Mouse (Mus musculus) embryonic facial prominence, embryonic 11.5 days (tissue): ENCODE data around the gene Best2. TPM values are rescaled to one million over a fixed set of nuclear protein-coding genes. Genes with fewer than 3 reads are reported as not detected.

Source experiments
- ATAC-seq: fragments of 200-750 bp; cut with Nextera tagmentation; replicated peaks from 2 replicates; pipeline ENCODE4 v1.8.0; 2017; ENCODE audit warnings: low read depth; ENCODE audit not compliant: insufficient number of reproducible peaks, low FRiP score, low TSS enrichment
- DNase-seq: peaks from one replicate; pipeline ENCODE4 v3.0.0-alpha.2; 2015; ENCODE audit warnings: low spot score
- H3K27ac ChIP-seq: fragments of 300-500 bp; sonication (generic); replicated peaks from 2 replicates; pipeline ENCODE4 v1.5.1; 2014; ENCODE audit warnings: mild to moderate bottlenecking, low read depth, low read length, control low read depth
- H3K27me3 ChIP-seq: fragments of 300-500 bp; sonication (generic); 2 replicates; pipeline ENCODE4 v1.6.1; 2014; ENCODE audit warnings: mild to moderate bottlenecking, low read length, moderate library complexity, mixed read lengths; ENCODE audit not compliant: control insufficient read depth, insufficient read depth
- H3K36me3 ChIP-seq: fragments of 300-500 bp; sonication (generic); replicated peaks from 2 replicates; pipeline ENCODE4 v1.6.1; 2014; ENCODE audit warnings: low read depth, mild to moderate bottlenecking, low read length, moderate library complexity, mixed read lengths; ENCODE audit not compliant: control insufficient read depth, insufficient read depth
- H3K4me1 ChIP-seq: fragments of 300-500 bp; sonication (generic); 2 replicates; pipeline ENCODE4 v1.6.1; 2014; ENCODE audit warnings: low read length, mixed read lengths; ENCODE audit not compliant: control insufficient read depth, insufficient read depth
- H3K4me2 ChIP-seq: fragments of 300-500 bp; sonication (generic); 2 replicates; pipeline ENCODE4 v1.6.1; 2014; ENCODE audit warnings: low read depth, mild to moderate bottlenecking, control low read depth, low read length, moderate library complexity
- H3K4me3 ChIP-seq: fragments of 300-500 bp; sonication (generic); 2 replicates; pipeline ENCODE4 v1.5.1; 2014; ENCODE audit warnings: low read depth, low read length, control low read depth
- H3K9ac ChIP-seq: fragments of 300-500 bp; sonication (generic); replicated peaks from 2 replicates; pipeline ENCODE4 v1.6.1; 2014; ENCODE audit warnings: mild to moderate bottlenecking, control low read depth, low read length
- H3K9me3 ChIP-seq: fragments of 300-500 bp; sonication (generic); replicated peaks from 2 replicates; pipeline ENCODE4 v1.6.1; 2016; ENCODE audit warnings: mild to moderate bottlenecking, low read length, inconsistent platforms, mixed read lengths; ENCODE audit not compliant: control insufficient read depth
- WGBS: fragments of 180-500 bp; shearing (Covaris S2); extraction: QIAGEN DNeasy Blood & Tissue Kit; methylation state at CpG from one replicate; pipeline ENCODE4 v1.1.7; 2014; 5-methylcytosine and 5-hydroxymethylcytosine counted together
- polyA plus RNA-seq: library from polyadenylated mRNA; unstranded; fragments of >200 nt; fragmentation: Nextera tagmentation; extraction: Ambion mirVana; gene quantifications from 2 replicates; pipeline ENCODE4 v1.2.1, GENCODE M21; 2014

The Best2 gene
- polyA plus RNA-seq, 1 experiment from 2014 or later: not detected

DNA sequence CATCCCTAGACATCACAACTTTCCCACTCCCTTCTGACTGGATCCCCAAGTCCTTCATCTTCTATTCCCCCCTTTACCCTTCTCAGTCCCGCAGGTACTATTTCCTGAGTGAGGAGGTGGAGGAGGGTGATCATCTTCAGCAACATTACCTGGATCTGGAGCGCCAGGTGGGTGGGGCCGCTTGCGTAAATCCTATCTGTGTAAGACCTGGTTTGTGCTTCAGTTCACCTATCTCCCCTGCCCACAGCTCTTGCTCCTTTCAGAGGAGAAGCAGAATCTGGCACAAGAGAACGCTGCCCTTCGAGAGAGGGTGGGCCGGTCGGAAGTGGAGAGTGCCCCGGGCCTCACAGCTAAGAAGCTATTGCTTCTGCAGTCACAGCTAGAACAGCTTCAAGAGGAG, 20.0 kb downstream of the Best2 start:
- Histone ChIP-seq H3K4me2 (no peak overlapping the region), H3K36me3 (no peaks in the 10 kb centered on the region), H3K4me3 (no peak overlapping the region), H3K9ac (no peak overlapping the region), H3K27ac (no peak overlapping the region), H3K4me1 (no peaks in the 10 kb centered on the region), H3K27me3 (no peaks in the 10 kb centered on the region), H3K9me3 (no peaks in the 10 kb centered on the region)
- DNase-seq (no peak), ATAC-seq (no peak)
- WGBS: 87% methylated on average over 9 of the region's 9 CpGs

DNA sequence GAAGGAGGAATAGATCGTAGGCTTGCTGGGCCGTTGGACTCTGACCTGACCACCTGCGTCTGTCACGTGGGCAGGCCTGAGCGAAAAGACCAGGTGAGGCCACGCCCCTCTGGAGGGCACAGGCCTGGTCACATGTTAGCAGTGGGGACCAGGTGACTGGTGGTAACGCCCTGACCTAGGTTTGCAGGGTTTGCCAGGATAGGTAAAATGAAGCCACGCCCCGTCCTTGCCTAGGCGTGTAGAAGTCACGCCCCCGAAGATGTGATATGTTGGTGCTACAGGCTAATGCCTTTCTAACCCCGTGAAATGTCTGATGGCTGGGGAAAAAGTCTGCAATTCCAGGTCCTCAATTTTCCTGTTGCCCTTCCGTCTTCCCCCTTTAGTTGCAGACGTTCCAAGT, 23.5 kb downstream of the Best2 start:
- Histone ChIP-seq H3K9ac (peak overlapping the region; percentile 57), H3K9me3 (no peaks in the 10 kb centered on the region), H3K27ac (no peak overlapping the region), H3K4me2 (peak overlapping the region; percentile 64), H3K4me1 (no peaks in the 10 kb centered on the region), H3K4me3 (peak overlapping the region; percentile 48), H3K27me3 (no peaks in the 10 kb centered on the region), H3K36me3 (no peaks in the 10 kb centered on the region)
- DNase-seq (peak; percentile 69), ATAC-seq (no peak; the same call in 1 of the 2 replicates)
- under 1% methylated on average over 15 of the region's 15 CpGs for WGBS

DNA sequence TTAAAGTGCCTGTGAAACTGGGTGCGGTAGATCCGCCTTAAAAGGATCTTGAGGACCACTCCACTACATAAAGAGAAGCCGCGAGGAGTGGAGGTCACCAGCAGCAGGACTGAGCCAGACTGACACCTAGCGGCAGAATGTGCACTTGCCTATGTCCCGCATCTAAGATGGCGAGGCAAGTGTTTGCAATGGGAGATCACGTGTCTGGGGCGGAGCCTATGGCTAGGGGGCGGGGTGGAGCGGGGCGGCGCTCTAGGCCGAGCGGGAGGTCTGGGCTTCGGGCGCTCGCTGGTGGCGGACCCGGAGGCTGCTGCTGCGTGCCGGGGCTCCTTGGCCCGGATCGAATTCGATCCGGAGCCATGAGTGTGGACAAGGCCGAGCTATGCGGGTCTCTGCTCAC, 24.0 kb downstream of the Best2 start, which contains the start of gene Hook2:
Hook2 (plus strand) TSS at position 255 of the 400 bp plus-strand sequence.
- no peaks in the 10 kb centered on the region for H3K9me3 ChIP-seq
- WGBS: 0% methylated on average over 28 of the region's 28 CpGs
- peaks cover 3% of the 10 kb centered on the region for H3K4me1 ChIP-seq
- H3K9ac ChIP-seq: peak within 1 kb of the TSS; percentile 63
- peak within 1 kb of the TSS; percentile 48 for H3K4me3 ChIP-seq
- H3K27me3 ChIP-seq: no peaks in the 10 kb centered on the region
- DNase-seq (peak; percentile 99), ATAC-seq (peak; percentile 93)
- H3K36me3 ChIP-seq: no peaks in the 10 kb centered on the region
- H3K4me2 ChIP-seq: peak within 1 kb of the TSS; percentile 64
- H3K27ac ChIP-seq: no peak within 1 kb of the TSS

DNA sequence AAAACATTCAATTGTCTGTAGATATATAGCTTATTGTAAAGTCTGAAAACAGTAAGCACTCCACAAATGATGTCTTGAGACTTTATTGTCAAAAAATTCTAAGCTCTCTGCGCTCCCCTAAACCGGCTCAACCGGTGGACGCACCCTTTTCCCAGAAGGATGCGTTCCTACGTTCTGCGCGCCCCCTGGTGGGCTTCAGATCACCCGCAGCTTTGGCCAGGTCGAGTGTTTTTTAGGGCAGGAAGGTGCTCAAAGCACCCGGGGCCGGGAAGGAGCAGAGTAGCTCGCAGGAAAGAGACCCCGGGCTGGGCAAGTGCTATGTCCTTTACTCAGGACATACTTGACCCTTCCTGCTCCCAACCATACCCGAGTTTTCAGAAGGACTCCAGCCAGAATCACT, 24.5 kb downstream of the Best2 start:
- peak; percentile 58 for ATAC-seq
- Histone ChIP-seq H3K4me1 (peaks cover 7% of the 10 kb centered on the region), H3K36me3 (no peaks in the 10 kb centered on the region), H3K4me2 (peak overlapping the region; percentile 64), H3K27me3 (no peaks in the 10 kb centered on the region), H3K9ac (peak overlapping the region; percentile 63), H3K9me3 (no peaks in the 10 kb centered on the region), H3K27ac (no peak overlapping the region), H3K4me3 (peak overlapping the region; percentile 48)
- WGBS: under 1% methylated on average over 15 of the region's 15 CpGs
- peak; percentile 96 for DNase-seq

DNA sequence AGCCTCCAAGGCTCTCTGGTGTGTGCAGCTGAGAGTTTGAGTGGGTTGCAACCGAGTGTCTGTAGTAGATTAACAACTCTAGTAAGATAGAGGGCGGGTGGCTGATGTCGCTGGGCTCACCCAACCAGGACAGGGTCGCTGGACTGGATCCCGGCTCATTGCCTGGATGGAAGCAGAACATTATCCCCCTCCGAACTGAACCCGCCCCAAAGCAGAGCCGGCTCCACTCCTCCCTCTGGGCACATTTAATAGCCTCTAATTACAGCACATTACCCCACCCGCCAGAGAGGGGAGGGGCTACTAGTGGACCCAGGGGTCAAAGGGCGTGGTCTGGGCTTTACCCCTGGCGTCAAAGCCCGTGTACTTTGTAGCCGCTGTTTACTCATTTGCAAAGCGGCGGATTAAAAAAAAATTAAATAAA, 25.0 kb downstream of the Best2 start:
- no peaks in the 10 kb centered on the region for H3K27me3 ChIP-seq
- no peak for ATAC-seq
- H3K9ac ChIP-seq: no peak overlapping the region
- H3K4me1 ChIP-seq: peaks cover 11% of the 10 kb centered on the region
- no peaks in the 10 kb centered on the region for H3K9me3 ChIP-seq
- WGBS: 6% methylated on average over 15 of the region's 15 CpGs
- no peak for DNase-seq
- H3K4me2 ChIP-seq: peak overlapping the region; percentile 64
- H3K27ac ChIP-seq: no peak overlapping the region
- H3K4me3 ChIP-seq: no peak overlapping the region; the same call in 1 of the 2 replicates
- no peaks in the 10 kb centered on the region for H3K36me3 ChIP-seq

DNA sequence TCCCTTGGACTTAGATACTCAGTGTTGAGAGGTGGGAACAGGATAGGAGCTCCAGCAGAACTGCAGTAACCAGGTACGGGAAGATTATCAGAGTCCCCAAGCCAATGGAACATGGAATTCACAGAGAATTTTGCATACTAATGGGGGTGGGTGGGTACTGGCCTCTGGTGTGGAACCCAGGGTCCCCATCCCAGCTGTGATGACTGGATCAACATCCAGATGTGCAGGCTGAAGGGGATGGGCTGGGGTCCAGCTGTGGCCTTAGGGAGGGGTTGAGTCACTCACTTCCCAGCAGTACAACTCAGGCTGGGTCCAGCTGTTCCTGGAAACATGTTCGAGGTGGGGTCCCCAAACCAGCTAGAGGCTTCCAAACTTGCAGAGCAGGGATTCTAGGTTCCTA, 26.4 kb downstream of the Best2 start:
- Histone ChIP-seq H3K27me3 (no peaks in the 10 kb centered on the region), H3K9ac (no peak overlapping the region), H3K27ac (no peak overlapping the region), H3K4me1 (peaks cover 11% of the 10 kb centered on the region), H3K36me3 (no peaks in the 10 kb centered on the region), H3K9me3 (no peaks in the 10 kb centered on the region), H3K4me3 (no peak overlapping the region), H3K4me2 (no peak overlapping the region)
- 79% methylated on average over 2 of the region's 2 CpGs for WGBS
- no peak for DNase-seq
- no peak for ATAC-seq

DNA sequence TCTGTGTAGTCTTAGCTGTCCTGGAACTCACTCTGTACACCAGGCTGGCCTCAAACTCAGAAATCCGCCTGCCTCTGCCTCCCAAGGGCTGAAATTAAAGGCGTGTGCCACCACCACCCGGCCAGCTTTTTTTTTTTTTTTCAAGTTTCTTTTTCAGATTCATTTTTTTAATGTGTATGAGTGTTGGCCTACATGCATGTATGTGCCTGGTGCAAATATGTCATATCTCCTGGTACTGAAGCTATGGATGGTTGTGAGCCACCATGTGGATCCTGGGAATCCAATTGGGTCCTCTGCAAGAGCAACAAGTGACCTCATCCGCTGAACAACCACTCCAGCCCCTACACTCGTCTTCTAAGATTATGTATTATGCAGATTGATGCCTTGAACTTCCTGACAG, 26.9 kb downstream of the Best2 start:
- H3K27ac ChIP-seq: no peak overlapping the region
- no peaks in the 10 kb centered on the region for H3K27me3 ChIP-seq
- DNase-seq (no peak), ATAC-seq (no peak)
- no peaks in the 10 kb centered on the region for H3K36me3 ChIP-seq
- H3K9me3 ChIP-seq: no peaks in the 10 kb centered on the region
- H3K4me1 ChIP-seq: peaks cover 11% of the 10 kb centered on the region
- 87% methylated on average over 5 of the region's 5 CpGs for WGBS
- H3K9ac ChIP-seq: no peak overlapping the region
- H3K4me2 ChIP-seq: no peak overlapping the region
- no peak overlapping the region for H3K4me3 ChIP-seq

DNA sequence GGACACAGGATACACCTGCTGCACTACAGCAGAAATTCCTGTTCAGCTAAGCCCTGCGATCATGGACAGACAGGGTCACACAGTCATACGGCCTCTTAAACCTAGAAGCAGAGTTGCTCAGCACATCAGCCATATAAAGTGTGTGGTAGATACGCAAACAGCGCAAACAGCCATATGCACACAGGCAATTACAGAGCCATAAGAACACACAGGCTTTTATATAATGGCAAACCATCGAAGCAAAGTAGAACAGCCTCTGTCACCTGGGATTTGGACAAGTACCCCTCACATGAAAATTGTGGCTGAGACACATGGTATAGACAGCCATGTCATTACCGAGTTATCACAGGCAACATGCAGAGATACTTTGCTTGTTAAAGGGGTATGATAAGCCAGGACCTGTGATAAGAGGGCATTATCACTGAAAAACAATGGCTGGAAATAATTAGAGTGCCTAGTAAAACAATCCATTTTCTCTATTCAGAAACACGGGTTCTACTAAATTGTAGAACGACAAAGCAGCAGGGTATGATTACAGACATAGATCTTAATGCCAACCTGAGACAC, 27.9 kb downstream of the Best2 start:
- DNase-seq (no peak), ATAC-seq (no peak)
- Histone ChIP-seq H3K27ac (no peak overlapping the region), H3K9me3 (no peaks in the 10 kb centered on the region), H3K4me1 (peaks cover 11% of the 10 kb centered on the region), H3K9ac (peak overlapping the region; percentile 57), H3K4me2 (peak overlapping the region; percentile 99), H3K27me3 (no peaks in the 10 kb centered on the region), H3K4me3 (peak overlapping the region; percentile 44), H3K36me3 (no peaks in the 10 kb centered on the region)
- 40% methylated on average over 8 of the region's 8 CpGs for WGBS
